Mouse (Mus musculus) retina, postnatal 1 day (tissue): ENCODE data around the gene Ankrd13d.

Experiments used
- DNase-seq: peaks from one replicate; pipeline ENCODE4 v3.0.0-alpha.2; 2012

Gene Ankrd13d

DNA sequence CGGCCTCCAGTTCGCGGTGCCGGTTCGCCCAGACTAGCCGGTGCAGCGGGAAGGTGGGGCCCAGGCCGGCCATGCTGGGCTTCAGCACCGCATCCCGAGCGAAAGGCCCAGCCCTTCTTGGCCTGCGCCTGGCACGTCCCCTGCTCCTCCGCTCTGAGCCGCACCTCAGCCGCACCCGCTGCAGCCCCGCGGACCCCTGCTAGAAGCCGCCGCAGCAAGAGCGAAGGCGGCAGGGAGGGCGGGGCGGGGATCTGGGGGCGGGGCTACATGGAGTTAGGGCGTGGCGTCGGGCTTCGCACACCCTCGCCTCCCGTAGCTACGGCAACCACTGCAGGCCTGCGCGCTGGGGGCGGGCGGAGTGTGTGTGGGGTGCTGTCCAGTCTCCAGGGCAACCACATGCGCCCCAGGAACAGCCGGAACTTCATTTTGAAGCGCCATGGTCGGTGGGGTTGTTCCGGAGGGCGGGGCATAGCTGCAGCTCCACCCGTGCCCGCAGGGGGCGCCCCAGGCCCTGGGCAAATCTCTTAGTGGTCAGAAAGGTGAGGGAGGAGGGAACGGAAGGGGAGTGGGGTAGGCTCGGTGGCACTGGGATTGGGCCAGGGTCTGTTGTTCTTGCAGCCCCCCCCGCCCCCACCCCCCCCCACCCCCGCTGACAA lies at the start of gene Ankrd13d:
Gene Ankrd13d (minus strand): TSS at position 240 of the 656 bp plus-strand sequence.
- DNase-seq: peak; percentile 94

DNA sequence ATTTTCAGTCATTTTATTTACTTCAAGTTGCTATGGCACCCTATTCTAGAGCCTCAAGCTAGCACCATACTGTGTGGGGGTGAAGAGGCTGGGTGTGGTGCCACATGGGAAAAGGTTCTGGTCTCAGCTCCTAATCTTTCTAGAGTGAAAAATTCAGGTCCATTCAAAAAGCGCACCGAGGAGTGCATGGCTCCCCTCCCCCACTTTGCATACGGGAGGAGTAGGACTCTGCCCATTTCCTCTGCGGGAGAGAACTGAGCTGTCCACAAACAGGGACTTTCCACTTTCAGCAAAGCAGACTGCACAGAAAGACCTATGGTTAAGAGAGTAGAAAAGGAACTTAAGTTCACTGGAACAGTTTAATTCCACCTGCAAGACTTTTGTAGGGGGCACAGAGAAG lies 49.7 kb upstream of the Ankrd13d start:
- DNase-seq: peak; percentile 29

DNA sequence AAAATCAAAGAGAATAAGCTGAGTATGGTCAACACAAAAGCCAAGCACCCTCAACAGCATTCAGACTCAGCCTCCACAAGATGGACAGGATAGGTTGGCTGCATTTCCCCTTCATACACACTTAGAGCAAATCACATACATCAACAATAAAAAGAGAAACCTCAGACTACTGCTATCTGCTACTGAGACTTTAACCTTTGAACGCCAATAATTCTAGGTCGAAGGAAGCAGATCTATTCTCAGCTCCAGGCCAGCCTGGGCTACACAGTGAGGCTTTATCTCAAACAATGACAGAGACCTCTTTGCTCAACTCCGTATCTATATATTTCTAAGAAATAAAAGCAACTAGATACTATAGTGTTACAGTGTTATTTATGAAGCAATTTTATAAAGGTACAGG lies 48.3 kb upstream of the Ankrd13d start:
- no peak for DNase-seq

DNA sequence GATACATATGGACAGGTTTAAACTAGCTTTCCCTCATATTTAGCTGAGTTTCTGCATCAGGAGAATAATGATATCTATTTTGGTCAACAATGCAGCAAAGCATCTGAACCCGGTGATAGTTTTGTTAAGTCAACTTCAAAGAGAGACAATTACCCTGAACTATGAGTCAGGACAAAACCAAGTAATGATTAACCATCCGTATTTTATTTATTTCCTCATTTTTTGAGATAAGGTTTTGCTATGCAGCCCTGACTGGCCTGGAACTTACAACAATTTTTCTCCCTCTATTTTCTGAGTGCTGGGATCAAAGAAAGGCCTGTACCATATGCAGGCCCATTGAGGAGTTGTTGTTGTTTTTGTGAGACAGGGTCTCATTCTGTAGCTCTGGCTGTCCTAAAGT lies 47.7 kb upstream of the Ankrd13d start:
- DNase-seq: no peak

DNA sequence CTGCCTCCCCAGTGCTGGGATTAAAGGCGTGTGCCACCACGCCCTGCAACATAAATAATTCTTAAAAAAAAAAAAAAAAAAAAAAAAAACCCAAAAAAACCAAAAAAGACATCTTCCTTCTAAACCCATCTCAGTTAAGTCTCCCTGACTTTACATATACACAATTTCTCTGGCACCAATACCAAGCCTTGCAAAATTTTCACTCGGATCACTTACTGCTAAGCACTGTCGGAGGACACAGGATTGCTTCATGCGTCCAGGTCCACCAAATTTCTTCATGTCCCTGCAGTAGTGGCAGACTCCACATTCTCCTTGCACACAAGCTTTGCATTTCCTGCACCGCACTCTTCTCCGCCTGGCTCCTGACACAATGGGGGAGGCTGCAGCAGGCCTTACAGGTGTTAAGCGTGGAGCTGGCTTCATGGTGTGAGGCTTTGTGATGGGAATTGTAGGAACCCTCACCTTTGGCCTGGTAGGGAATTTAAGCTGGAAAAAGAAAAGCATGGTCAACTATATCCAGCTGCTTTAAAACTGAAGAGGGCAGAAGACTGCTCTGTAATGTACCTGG lies 45.9 kb upstream of the Ankrd13d start:
- no peak for DNase-seq

- DNase-seq: no peak
These were observed 43.9 kb upstream of the Ankrd13d start for GRCm38 (mm10) chr19:4326881-4327280.

- no peak for DNase-seq
These were observed 43.2 kb upstream of the Ankrd13d start for GRCm38 (mm10) chr19:4326106-4326505.

- no peak for DNase-seq
These were observed 39.2 kb upstream of the Ankrd13d start for GRCm38 (mm10) chr19:4322134-4322533.

- no peak for DNase-seq
These were observed 38.7 kb upstream of the Ankrd13d start for GRCm38 (mm10) chr19:4321622-4322021.

- no peak for DNase-seq
These were observed 36.3 kb upstream of the Ankrd13d start for GRCm38 (mm10) chr19:4319272-4319671.

GRCm38 (mm10) chr19:4317181-4317580 lies 34.2 kb upstream of the Ankrd13d start:
- DNase-seq: no peak

DNA sequence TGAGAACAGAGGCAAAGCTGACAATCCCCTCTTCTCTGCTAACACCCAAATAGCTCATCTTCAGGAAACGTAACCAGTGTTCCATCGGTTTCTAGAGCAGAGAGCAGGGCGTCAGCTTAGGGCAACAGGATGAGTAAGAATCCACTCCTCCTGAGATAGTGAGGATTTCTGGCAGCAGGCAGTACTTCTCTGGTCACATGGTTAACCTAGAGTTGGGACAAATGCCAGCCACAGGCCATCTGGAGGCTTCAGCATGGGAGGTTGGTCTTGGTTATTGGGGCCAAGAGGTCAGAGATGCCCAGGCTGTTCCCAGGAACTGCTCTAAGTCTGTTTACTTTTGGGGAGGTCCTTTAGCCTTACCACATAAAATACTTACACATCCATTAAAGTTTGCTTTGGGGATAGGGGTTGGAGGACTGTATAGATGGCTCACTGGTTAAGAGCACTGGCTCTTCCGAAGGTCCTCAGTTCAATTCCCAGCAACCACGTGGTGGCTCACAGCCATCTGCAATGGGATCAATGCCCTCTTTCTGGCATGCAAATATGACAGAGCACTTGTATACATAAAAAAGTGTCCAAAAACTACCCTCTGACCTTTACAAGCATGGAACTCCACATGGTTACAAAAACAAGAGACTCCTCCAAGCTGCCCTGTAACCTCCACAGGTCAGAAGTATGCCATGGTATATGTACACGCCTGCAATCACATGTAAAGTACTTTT lies 32.4 kb upstream of the Ankrd13d start:
- DNase-seq: peak; percentile 56

GRCm38 (mm10) chr19:4309776-4310185 lies 26.8 kb upstream of the Ankrd13d start:
- DNase-seq: peak; percentile 86

- DNase-seq: no peak
These were observed 26.4 kb upstream of the Ankrd13d start for GRCm38 (mm10) chr19:4309302-4309701.

DNA sequence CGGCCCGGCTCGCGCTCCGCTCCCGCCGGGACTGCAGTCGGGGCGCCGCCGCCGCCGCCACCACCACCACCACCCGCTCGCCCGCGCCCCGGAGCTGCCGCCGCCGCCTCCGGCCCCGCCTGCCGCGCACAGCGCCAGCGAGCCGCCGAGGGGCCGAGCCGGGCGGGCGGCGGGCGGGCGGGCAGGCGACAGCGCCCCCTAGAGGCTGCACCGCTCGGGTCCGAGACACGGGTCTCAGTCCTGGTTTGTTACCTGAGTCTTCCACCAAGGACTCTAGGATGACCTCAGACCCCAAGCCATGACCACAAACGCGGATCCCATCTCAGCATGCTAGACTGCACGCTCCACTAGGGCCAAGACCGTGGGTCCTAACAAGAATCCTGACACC lies 23.2 kb upstream of the Ankrd13d start, which contains the start of gene Grk2:
Gene Grk2 (minus strand): TSS at position 33 of the 388 bp plus-strand sequence.
- peak; percentile 81 for DNase-seq

DNA sequence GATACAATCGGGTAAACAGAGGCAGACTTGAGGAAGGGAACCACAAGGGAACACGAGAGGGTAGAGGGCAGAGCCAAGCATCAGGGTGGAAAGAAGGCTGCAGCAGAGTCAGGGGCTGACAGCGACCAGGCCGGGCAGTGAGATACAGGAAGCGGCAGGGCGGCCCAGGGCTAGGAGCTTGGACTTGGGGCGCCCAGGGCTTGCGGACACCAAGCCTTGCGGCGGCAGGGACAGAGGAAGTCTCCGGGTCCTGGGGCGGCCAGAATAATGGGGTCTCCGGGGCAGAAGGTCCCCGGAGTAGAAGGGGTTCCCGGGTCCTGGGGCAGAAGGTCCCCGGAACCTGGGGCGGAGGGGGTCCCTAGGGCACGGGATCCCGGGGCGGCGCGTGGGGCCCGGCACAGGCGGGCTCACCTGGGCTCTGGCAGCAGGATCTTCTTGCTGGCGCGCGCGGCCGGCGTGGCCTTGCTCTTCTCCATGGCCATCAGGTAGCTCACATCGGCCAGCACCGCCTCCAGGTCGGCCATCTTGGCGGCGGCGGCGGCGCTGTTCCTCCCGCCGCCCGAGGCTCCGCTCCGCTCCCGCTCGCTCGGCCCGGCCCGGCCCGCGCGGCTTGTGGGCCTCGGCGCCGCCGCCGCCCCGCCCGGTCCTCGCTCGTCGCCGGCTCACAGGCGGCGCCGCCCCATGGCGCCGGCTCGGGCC lies 22.7 kb upstream of the Ankrd13d start:
- DNase-seq: peak; percentile 71

DNA sequence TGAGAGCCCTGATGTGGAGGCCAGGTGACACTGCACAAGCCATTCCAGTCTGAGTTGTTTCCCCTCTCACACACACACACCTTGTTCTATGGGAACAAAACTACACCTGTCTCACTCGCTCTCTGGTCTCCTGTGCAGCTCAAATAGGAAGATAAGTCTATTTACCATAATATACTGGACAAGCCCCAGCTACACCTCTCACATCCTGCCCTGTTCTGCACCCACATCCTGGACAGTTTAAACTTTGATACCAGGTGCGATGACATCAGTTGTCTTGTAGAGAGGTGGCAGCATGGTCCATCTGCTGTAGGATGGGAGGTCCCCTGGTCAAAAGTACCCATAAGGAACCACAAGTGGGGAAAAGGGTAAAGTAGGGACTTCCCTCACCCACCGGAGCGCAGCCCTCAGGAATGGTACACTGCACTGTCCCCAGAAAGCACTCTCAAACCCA lies 22.0 kb upstream of the Ankrd13d start:
- DNase-seq: no peak

GRCm38 (mm10) chr19:4304251-4304821 lies 21.4 kb upstream of the Ankrd13d start:
- no peak for DNase-seq

- DNase-seq: no peak
These were observed 20.7 kb upstream of the Ankrd13d start for GRCm38 (mm10) chr19:4303640-4303995.

DNA sequence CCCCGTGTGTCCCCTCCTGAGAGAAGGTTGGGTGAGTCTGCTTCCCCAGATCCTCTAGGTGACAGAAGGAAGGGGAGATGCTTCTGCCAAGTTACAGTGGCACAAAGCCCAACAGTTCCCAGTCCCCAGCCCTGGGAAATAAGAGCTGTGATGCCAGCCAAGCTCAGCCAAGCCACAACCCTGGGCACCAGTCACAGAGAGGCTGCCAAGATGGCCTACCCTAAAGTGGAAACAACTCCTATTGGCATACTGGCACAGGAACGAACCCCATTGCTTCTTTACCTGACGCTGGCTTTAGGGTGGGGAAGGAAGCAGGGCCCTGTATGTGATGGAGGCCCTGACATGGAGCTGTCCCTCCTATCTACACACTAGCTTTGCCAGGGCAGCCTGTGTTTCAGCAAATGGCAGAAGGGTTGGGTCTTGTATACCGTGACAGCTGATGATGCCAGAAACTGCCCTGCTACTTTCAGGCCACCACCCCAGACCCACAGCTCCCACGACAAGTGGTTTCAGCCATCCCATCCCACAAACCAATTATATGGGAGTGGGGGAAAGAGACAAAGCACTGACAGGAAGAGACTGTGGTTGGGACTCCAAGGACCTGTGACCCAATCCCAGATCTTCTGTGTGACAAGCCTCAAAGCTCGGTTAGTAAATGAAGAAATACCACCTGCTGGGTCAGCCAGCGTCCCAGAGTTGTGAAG lies 20.2 kb upstream of the Ankrd13d start:
- no peak for DNase-seq

DNA sequence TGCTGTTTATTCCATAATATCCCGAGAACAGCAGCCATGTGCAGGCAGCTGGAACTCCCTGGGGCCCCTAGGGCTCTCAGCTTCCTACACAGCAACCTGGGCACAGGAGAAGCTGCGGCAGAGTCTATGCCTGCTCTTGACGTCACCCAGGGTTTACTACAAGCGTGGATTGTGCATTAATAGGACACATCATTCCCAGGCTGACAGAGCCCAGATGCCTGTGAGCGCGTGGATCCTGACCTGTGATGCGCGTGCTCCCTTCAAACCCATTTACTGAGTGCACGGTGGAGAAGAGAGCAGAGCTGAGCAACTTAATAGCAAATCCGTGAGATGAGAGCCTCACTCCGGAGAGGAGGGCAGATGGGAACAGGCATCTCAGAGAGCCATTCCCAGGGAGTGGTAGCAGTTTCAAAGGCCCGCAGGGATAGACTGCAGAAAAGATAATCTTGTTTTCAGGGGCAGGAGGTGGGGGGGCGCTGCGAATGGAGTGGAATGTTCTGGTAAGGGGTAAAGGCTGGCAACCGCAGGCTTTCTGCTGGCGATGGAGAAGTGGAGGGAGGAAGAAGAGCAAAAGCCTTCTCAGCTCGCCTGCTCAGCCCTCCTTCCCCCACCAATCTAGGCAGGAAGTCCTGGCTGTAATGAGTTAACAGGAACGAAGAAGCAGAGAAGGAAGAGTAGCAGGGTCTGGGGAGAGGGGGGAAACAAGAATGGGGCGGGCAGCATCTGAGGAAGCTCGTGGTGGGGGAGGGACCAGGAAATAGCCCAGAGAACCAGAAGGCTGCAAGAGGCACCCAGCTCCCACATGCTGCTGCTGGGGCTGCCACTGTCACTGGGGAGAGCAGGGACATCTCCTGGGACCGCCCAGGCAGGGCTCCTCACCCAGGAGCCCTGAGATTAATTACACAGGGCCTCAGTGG lies 19.1 kb upstream of the Ankrd13d start:
- peak; percentile 57 for DNase-seq
